Comparison of ENCODE assay signal across 25 mouse cellular contexts in genomic region chr11:68276945-68277344, GRCm38 (mm10).
DNase-seq lines count a peak whose midpoint lies in the region; ATAC-seq and TF ChIP-seq lines count a peak whose summit lies in the region.
"Had no signal": no experiment of that assay in that cellular context is flagged by ENCODE, and none has a peak within 500 bp of the region (broad histone marks: within the 10 kb centered on the region; RNA-seq: fewer than 3 reads in every experiment).

No protein-coding gene starts in this region.

- no peak overlapping the region for H3K9ac ChIP-seq in lung, embryonic 16.5 days (ENCODE audit: low read length)
- H3K9ac ChIP-seq in lung, postnatal 0 days (replicated peaks; ENCODE audit: low read depth): no peak overlapping the region
- no peak overlapping the region for H3K9ac ChIP-seq in embryonic facial prominence, embryonic 14.5 days (ENCODE audit: low read depth, low read length)
- H3K9ac ChIP-seq in midbrain, postnatal 0 days (replicated peaks; ENCODE audit: low read length, poor library complexity, severe bottlenecking): no peak overlapping the region
- H3K9ac ChIP-seq: embryonic facial prominence, embryonic 15.5 days; forebrain, postnatal 0 days; heart, embryonic 12.5 days; hindbrain, embryonic 15.5 days; intestine, embryonic 15.5 days; neural tube, embryonic 15.5 days had no signal

- H3K4me3 ChIP-seq in lung, embryonic 16.5 days (ENCODE audit: low read length): no peak overlapping the region
- no peak overlapping the region for H3K4me3 ChIP-seq in lung, postnatal 0 days (ENCODE audit: low read depth, low read length)
- H3K4me3 ChIP-seq in embryonic facial prominence, embryonic 14.5 days (ENCODE audit: low read depth, low read length): no peak overlapping the region
- no peak overlapping the region for H3K4me3 ChIP-seq in midbrain, postnatal 0 days (ENCODE audit: low read depth, low read length)
- H3K4me3 ChIP-seq: embryonic facial prominence, embryonic 15.5 days; heart, embryonic 12.5 days; hindbrain, embryonic 15.5 days; intestine, embryonic 15.5 days; layer of hippocampus, adult 2 months; neural tube, embryonic 15.5 days had no signal

- no peaks in the 10 kb centered on the region; the same call in 1 of the 2 replicates for H3K4me1 ChIP-seq in lung, embryonic 16.5 days (replicated peaks; ENCODE audit: control insufficient read depth, insufficient read depth, low read length)
- H3K4me1 ChIP-seq in lung, postnatal 0 days (ENCODE audit: insufficient read depth, low read depth, low read length): peaks cover 4% of the 10 kb centered on the region; the same call in 1 of the 2 replicates
- peaks cover 4% of the 10 kb centered on the region for H3K4me1 ChIP-seq in embryonic facial prominence, embryonic 14.5 days (ENCODE audit: control insufficient read depth, insufficient read depth, low read length)
- peaks cover 3% of the 10 kb centered on the region; the same call in 1 of the 2 replicates for H3K4me1 ChIP-seq in midbrain, postnatal 0 days (ENCODE audit: insufficient read depth, low read length)

- no peaks in the 10 kb centered on the region for H3K9me3 ChIP-seq in lung, embryonic 16.5 days (ENCODE audit: control insufficient read depth, low read length)
- no peaks in the 10 kb centered on the region for H3K9me3 ChIP-seq in lung, postnatal 0 days (ENCODE audit: low read length)
- H3K9me3 ChIP-seq in embryonic facial prominence, embryonic 14.5 days (ENCODE audit: control insufficient read depth, low read length): no peaks in the 10 kb centered on the region
- no peaks in the 10 kb centered on the region for H3K9me3 ChIP-seq in midbrain, postnatal 0 days (ENCODE audit: low read length)
- H3K9me3 ChIP-seq: embryonic facial prominence, embryonic 15.5 days; heart, embryonic 12.5 days; hindbrain, embryonic 15.5 days; intestine, embryonic 15.5 days; neural tube, embryonic 15.5 days had no signal

- TF ChIP-seq EP300 in lung, postnatal 0 days (IDR thresholded peaks at IDR 0.05): no peak

- no peak for TF ChIP-seq CTCF in lung, postnatal 0 days (IDR thresholded peaks at IDR 0.05)
- TF ChIP-seq CTCF in midbrain, postnatal 0 days (IDR thresholded peaks at IDR 0.05): no peak

- no peak for DNase-seq in lung, postnatal 0 days (ENCODE audit: low spot score)
- peak; percentile 31 for DNase-seq in embryonic facial prominence, embryonic 14.5 days (ENCODE audit: low spot score)
- DNase-seq in thymus, postnatal 0 days (ENCODE audit: low spot score): peak; percentile 41
- DNase-seq in urinary bladder, postnatal 14 days (ENCODE audit: low spot score): no peak
- DNase-seq in midbrain, postnatal 0 days (ENCODE audit: low spot score): no peak
- DNase-seq in heart, adult 8-10 months (ENCODE audit: low spot score): no peak
- DNase-seq: adrenal gland, postnatal 10 days; cerebellum, adult 18-20 months; cerebellum, postnatal 14 days; forebrain, postnatal 0 days; gastrocnemius, postnatal 14 days; heart, adult 11 months; heart, postnatal 14 days; kidney, adult 8-10 months; kidney, postnatal 14 days; right cerebral cortex, adult 18-20 months; right cerebral cortex, postnatal 4 days had no signal

- no peak overlapping the region for H3K4me2 ChIP-seq in lung, embryonic 16.5 days (ENCODE audit: low read depth, low read length)
- H3K4me2 ChIP-seq in lung, postnatal 0 days (replicated peaks; ENCODE audit: low read depth, low read length): no peak overlapping the region
- no peak overlapping the region for H3K4me2 ChIP-seq in embryonic facial prominence, embryonic 14.5 days (ENCODE audit: low read depth, low read length)
- no peak overlapping the region for H3K4me2 ChIP-seq in midbrain, postnatal 0 days (ENCODE audit: low read depth, low read length, poor library complexity, severe bottlenecking)
- H3K4me2 ChIP-seq: embryonic facial prominence, embryonic 15.5 days; heart, embryonic 12.5 days; hindbrain, embryonic 15.5 days; intestine, embryonic 15.5 days; neural tube, embryonic 15.5 days had no signal

- ATAC-seq in lung, embryonic 16.5 days (ENCODE audit: low read depth): peak; percentile 73; the same call in 1 of the 2 replicates
- no peak for ATAC-seq in lung, postnatal 0 days
- peak; percentile 70; the same call in 1 of the 2 replicates for ATAC-seq in embryonic facial prominence, embryonic 14.5 days (ENCODE audit: low read depth)
- no peak for ATAC-seq in midbrain, postnatal 0 days (ENCODE audit: low FRiP score)
- ATAC-seq: forebrain, postnatal 0 days; intestine, embryonic 15.5 days had no signal

- H3K36me3 ChIP-seq in lung, embryonic 16.5 days (ENCODE audit: control insufficient read depth, insufficient read depth, low read length): no peaks in the 10 kb centered on the region
- H3K36me3 ChIP-seq in lung, postnatal 0 days (ENCODE audit: insufficient read depth, low read length): no peaks in the 10 kb centered on the region
- no peaks in the 10 kb centered on the region for H3K36me3 ChIP-seq in embryonic facial prominence, embryonic 14.5 days (ENCODE audit: control insufficient read depth, insufficient read depth, low read length)
- no peaks in the 10 kb centered on the region for H3K36me3 ChIP-seq in midbrain, postnatal 0 days (ENCODE audit: insufficient read depth, low read length)
- H3K36me3 ChIP-seq: embryonic facial prominence, embryonic 15.5 days; heart, embryonic 12.5 days; hindbrain, embryonic 15.5 days; intestine, embryonic 15.5 days; neural tube, embryonic 15.5 days had no signal

- WGBS in lung, embryonic 16.5 days: 44% methylated on average over 6 of the region's 7 CpGs
- WGBS in lung, postnatal 0 days: 47% methylated on average over 5 of the region's 7 CpGs
- 46% methylated on average over 7 of the region's 7 CpGs for WGBS in embryonic facial prominence, embryonic 14.5 days
- WGBS in midbrain, postnatal 0 days: 64% methylated on average over 6 of the region's 7 CpGs

- no peak overlapping the region for H3K27ac ChIP-seq in lung, embryonic 16.5 days (ENCODE audit: low read length)
- H3K27ac ChIP-seq in lung, postnatal 0 days (ENCODE audit: low read length): no peak overlapping the region
- no peak overlapping the region for H3K27ac ChIP-seq in embryonic facial prominence, embryonic 14.5 days (replicated peaks; ENCODE audit: low read depth, low read length)
- H3K27ac ChIP-seq in midbrain, postnatal 0 days (ENCODE audit: low read depth, low read length): no peak overlapping the region
- H3K27ac ChIP-seq: embryonic facial prominence, embryonic 15.5 days; hindbrain, embryonic 15.5 days; intestine, embryonic 15.5 days; layer of hippocampus, adult 2 months; macrophage; neural tube, embryonic 15.5 days had no signal

- no peaks in the 10 kb centered on the region for H3K27me3 ChIP-seq in lung, embryonic 16.5 days (ENCODE audit: control insufficient read depth, insufficient read depth, low read depth, low read length)
- 0 out of 2 replicates have a peak, but pooled peaks cover 4% of the 10 kb centered on the region for H3K27me3 ChIP-seq in lung, postnatal 0 days (replicated peaks; ENCODE audit: insufficient read depth, low read length)
- no peaks in the 10 kb centered on the region for H3K27me3 ChIP-seq in embryonic facial prominence, embryonic 14.5 days (replicated peaks; ENCODE audit: control insufficient read depth, insufficient read depth, low read length)
- peaks cover 16% of the 10 kb centered on the region for H3K27me3 ChIP-seq in midbrain, postnatal 0 days (ENCODE audit: insufficient read depth, low read length)
- H3K27me3 ChIP-seq: intestine, embryonic 15.5 days had no signal

Comparison
In these comparisons a context has a peak if more than half of its experiments do, and no peak if none do; other contexts are left out.
1. ATAC-seq: peak in lung, embryonic 16.5 days (single experiment) and embryonic facial prominence, embryonic 14.5 days (single experiment); none in lung, postnatal 0 days (single experiment) and midbrain, postnatal 0 days (single experiment).
2. DNase-seq: peak in embryonic facial prominence, embryonic 14.5 days (single experiment) and thymus, postnatal 0 days (single experiment); none in lung, postnatal 0 days (single experiment), urinary bladder, postnatal 14 days (single experiment), midbrain, postnatal 0 days (single experiment) and heart, adult 8-10 months (single experiment).